Mouse (Mus musculus) spleen, postnatal 10 days (tissue): ENCODE data around the gene Tcl1b4.

Experiments
- DNase-seq, 2 experiments: peaks; one replicate each; pipeline ENCODE4 v3.0.0; 2021 to 2022; ENCODE audit warnings: low spot score in 2 of 2

Tcl1b4 gene

GRCm38 (mm10) chr12:105248763-105249233 lies 47.0 kb downstream of the Tcl1b4 start:
- DNase-seq, result no peak

GRCm38 (mm10) chr12:105253796-105254195 lies 52.0 kb downstream of the Tcl1b4 start:
- DNase-seq, result no peak
